Mouse (Mus musculus): ENCODE results near the gene Tmem107. TPM values are rescaled to one million over a fixed set of nuclear protein-coding genes. Genes with fewer than 3 reads are reported as not detected.
"Not testable (repeated sequence)": the region's sequence is repeated elsewhere in the genome, so short reads cannot be mapped to it uniquely, and the experiment has no call there.

The Tmem107 gene
- polyA plus RNA-seq, 1 experiment from 2014 or later, result 43.5 TPM

DNA sequence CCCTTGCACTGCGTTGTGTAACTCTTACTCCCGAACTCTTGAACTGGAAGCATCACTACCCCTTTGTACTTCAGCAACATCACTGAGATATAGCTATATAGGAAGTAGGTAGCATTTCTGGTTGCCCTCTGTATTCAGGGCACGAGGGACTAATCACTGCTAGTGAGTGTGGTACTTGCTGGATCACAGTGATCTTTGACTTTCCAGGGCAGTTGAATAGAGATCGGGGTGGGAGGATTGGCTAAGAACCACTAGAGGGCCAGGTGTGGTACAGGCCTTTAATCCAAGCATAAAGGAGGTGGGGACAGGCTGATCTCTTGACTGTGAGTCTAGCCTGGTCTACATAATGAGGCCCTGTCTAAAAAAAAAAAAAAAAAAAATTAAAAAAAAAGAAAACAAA is 22.3 kb downstream of the Tmem107 start:
- Histone ChIP-seq H3K4me1 (ENCODE audit: control insufficient read depth, insufficient read depth, low read length) (peaks cover 33% of the 10 kb centered on the region), H3K27ac (ENCODE audit: low read depth, low read length) (no peak overlapping the region), H3K4me3 (ENCODE audit: low read depth, low read length) (no peak overlapping the region), H3K27me3 (ENCODE audit: control insufficient read depth, insufficient read depth, low read length) (no peaks in the 10 kb centered on the region), H3K4me2 (ENCODE audit: low read depth) (no peak overlapping the region), H3K9me3 (ENCODE audit: control insufficient read depth, low read length) (no peaks in the 10 kb centered on the region), H3K36me3 (ENCODE audit: control insufficient read depth, insufficient read depth, low read length) (no peaks in the 10 kb centered on the region), H3K9ac (ENCODE audit: low read length) (no peak overlapping the region)
- no peak for ATAC-seq (ENCODE audit: insufficient read depth, low FRiP score, low TSS enrichment)
- 90% methylated on average over 4 of the region's 4 CpGs for WGBS
- DNase-seq (ENCODE audit: low spot score), result no peak

GRCm38 (mm10) chr11:69093856-69094255 is 23.2 kb downstream of the Tmem107 start:
- not testable (repeated sequence) for ATAC-seq (ENCODE audit: insufficient read depth, low FRiP score, low TSS enrichment); H3K4me2 ChIP-seq (ENCODE audit: low read depth); H3K36me3 ChIP-seq (ENCODE audit: control insufficient read depth, insufficient read depth, low read length); H3K27me3 ChIP-seq (ENCODE audit: control insufficient read depth, insufficient read depth, low read length); DNase-seq (ENCODE audit: low spot score); H3K9ac ChIP-seq (ENCODE audit: low read length); H3K9me3 ChIP-seq (ENCODE audit: control insufficient read depth, low read length); H3K4me3 ChIP-seq (ENCODE audit: low read depth, low read length); H3K27ac ChIP-seq (ENCODE audit: low read depth, low read length)
- H3K4me1 ChIP-seq (ENCODE audit: control insufficient read depth, insufficient read depth, low read length), result peaks cover 41% of the 10 kb centered on the region
- 90% methylated on average over 7 of the region's 7 CpGs for WGBS

DNA sequence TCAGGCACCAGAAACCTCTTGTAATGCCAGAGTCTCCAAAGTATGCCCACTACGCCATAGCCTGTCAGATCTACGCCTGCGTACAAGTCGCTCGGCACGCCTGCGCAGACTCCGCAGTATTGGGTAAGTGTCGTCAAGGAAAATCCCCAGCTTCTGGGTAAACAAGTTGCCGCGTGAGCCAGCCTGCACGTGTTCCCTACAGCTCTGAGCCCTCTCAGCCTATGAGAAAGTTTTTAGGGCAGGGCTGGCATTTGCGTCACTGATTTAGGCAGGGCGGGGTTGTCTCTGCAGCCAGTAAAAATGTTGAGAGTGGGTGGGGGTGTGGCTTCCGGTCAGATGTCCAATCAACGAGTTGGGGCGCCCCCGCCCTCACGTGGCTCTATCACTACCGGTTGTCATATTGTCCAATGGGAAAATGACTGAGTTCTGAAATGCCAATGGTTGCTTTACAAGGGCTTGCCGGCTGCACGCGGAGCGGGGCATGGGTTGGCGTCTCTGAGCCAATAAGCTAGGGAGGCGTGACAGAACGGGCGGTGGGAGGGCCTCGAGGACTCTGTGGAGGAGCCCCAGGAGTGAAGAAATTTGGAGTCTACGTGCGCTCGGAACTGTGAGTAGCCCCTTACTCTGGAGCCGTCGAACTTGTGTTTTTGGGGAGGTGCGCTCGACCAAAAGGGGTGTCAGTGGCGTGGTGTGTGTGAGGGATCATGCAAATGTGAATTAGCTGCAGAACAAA is 24.3 kb downstream of the Tmem107 start, which contains the start of gene Per1:
Per1 (plus strand) TSS at position 521 of the 733 bp plus-strand sequence.
- Histone ChIP-seq H3K4me2 (ENCODE audit: low read depth) (peak within 1 kb of the TSS; percentile 91), H3K27me3 (ENCODE audit: control insufficient read depth, insufficient read depth, low read length) (no peaks in the 10 kb centered on the region), H3K36me3 (ENCODE audit: control insufficient read depth, insufficient read depth, low read length) (no peaks in the 10 kb centered on the region), H3K9ac (ENCODE audit: low read length) (peak within 1 kb of the TSS; percentile 57), H3K4me3 (ENCODE audit: low read depth, low read length) (peak within 1 kb of the TSS; percentile 49), H3K9me3 (ENCODE audit: control insufficient read depth, low read length) (no peaks in the 10 kb centered on the region), H3K4me1 (ENCODE audit: control insufficient read depth, insufficient read depth, low read length) (peaks cover 41% of the 10 kb centered on the region), H3K27ac (ENCODE audit: low read depth, low read length) (peak within 1 kb of the TSS; percentile 34; the same call in 1 of the 2 replicates)
- WGBS, result under 1% methylated on average over 37 of the region's 37 CpGs
- ATAC-seq (ENCODE audit: insufficient read depth, low FRiP score, low TSS enrichment) (peak; percentile 89), DNase-seq (ENCODE audit: low spot score) (peak; percentile 98)

- peak overlapping the region; percentile 91 for H3K4me2 ChIP-seq (ENCODE audit: low read depth)
- 2% methylated on average over 27 of the region's 27 CpGs for WGBS
- H3K27ac ChIP-seq (ENCODE audit: low read depth, low read length), result peak overlapping the region; percentile 34; the same call in 1 of the 2 replicates
- H3K4me3 ChIP-seq (ENCODE audit: low read depth, low read length), result peak overlapping the region; percentile 49
- peaks cover 41% of the 10 kb centered on the region for H3K4me1 ChIP-seq (ENCODE audit: control insufficient read depth, insufficient read depth, low read length)
- DNase-seq (ENCODE audit: low spot score) (no peak), ATAC-seq (ENCODE audit: insufficient read depth, low FRiP score, low TSS enrichment) (no peak)
- peak overlapping the region; percentile 57 for H3K9ac ChIP-seq (ENCODE audit: low read length)
- no peaks in the 10 kb centered on the region for H3K9me3 ChIP-seq (ENCODE audit: control insufficient read depth, low read length)
- no peaks in the 10 kb centered on the region for H3K36me3 ChIP-seq (ENCODE audit: control insufficient read depth, insufficient read depth, low read length)
- no peaks in the 10 kb centered on the region for H3K27me3 ChIP-seq (ENCODE audit: control insufficient read depth, insufficient read depth, low read length)
These were observed 25.1 kb downstream of the Tmem107 start for GRCm38 (mm10) chr11:69095511-69096231.

DNA sequence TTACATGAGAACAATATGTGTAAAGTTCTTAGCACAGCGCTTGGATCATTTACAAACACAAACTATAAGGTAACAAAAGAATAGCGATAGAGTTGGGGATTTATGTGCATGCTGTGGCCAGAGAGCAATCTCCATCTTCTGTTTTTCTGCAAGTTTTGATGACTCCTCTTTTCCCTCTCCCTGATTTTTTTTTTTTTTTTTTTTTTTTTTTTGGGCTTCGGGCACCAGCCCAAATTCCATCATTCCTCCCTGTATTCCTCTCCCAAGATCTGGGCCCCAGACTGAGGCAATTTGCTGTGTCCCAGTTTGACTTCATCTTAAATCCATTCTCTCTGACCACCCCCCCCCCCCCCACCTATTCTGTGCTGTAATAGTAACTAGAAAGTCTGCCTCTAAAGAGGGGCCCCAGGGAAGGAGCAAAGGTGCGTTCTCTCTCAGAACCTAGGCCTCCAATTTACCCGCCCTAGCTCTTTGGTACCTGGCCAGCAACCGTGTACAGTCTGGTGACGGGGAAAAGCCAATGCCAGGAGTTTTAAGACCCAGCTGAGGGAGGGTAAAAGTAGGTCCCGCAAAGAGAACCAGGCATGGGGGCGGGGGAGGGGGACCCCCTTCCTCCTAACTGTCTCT is 25.9 kb downstream of the Tmem107 start:
- ATAC-seq (ENCODE audit: insufficient read depth, low FRiP score, low TSS enrichment) (no peak), DNase-seq (ENCODE audit: low spot score) (no peak)
- peak overlapping the region; percentile 91 for H3K4me2 ChIP-seq (ENCODE audit: low read depth)
- 15% methylated on average over 9 of the region's 9 CpGs for WGBS
- no peaks in the 10 kb centered on the region for H3K9me3 ChIP-seq (ENCODE audit: control insufficient read depth, low read length)
- peak overlapping the region; percentile 25 for H3K4me3 ChIP-seq (ENCODE audit: low read depth, low read length)
- H3K4me1 ChIP-seq (ENCODE audit: control insufficient read depth, insufficient read depth, low read length), result peaks cover 41% of the 10 kb centered on the region
- H3K9ac ChIP-seq (ENCODE audit: low read length), result peak overlapping the region; percentile 53
- H3K36me3 ChIP-seq (ENCODE audit: control insufficient read depth, insufficient read depth, low read length), result no peaks in the 10 kb centered on the region; the same call in 1 of the 2 replicates
- no peaks in the 10 kb centered on the region for H3K27me3 ChIP-seq (ENCODE audit: control insufficient read depth, insufficient read depth, low read length)
- H3K27ac ChIP-seq (ENCODE audit: low read depth, low read length), result peak overlapping the region; percentile 68; the same call in 1 of the 2 replicates

DNA sequence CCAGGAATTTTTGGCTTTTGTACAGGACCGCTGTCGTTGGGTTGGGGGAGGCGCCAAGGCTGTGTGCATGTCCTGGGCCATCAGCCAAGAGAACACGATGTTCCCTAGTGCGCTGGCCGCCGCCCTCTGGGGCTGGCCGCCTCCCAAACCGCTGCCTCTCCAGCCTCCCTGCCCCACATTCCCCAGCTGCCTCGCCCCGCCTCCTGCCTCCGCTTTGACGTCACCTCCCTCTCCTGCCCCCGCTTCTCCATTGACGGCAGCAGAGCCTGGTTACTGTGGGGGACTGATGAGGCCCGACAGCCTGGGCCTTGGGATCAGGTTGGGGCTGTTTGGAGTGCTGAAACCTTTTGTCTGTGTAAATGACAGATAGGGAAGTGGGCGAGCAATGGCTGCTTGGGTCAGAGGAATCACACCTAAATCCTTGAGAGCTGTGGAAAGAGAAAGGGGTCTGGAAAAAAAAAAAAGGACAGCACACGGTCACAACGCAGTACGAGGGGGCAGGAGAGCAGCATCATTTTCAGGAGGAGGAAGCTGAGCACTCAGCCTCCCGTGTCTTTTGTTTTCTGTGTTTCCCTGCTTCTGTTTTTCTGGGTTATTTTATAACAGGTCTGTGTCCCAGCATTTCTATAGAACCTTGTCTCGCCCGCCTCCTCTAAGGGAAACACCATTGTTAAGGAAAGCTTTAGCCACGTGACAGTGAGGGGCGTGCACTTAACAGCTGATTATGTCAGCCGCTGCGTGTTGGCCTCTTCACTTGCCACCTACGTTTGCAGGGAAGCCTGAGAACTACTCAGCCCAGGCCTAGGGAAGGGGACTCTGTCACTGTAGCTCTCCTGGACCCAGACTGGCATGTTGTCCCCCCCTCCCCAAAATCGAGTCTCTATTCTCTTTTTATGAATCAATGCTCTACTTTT is 26.6 kb downstream of the Tmem107 start:
- Histone ChIP-seq H3K4me2 (ENCODE audit: low read depth) (peak overlapping the region; percentile 41), H3K4me3 (ENCODE audit: low read depth, low read length) (peak overlapping the region; percentile 25), H3K9me3 (ENCODE audit: control insufficient read depth, low read length) (no peaks in the 10 kb centered on the region), H3K9ac (ENCODE audit: low read length) (peak overlapping the region; percentile 53), H3K4me1 (ENCODE audit: control insufficient read depth, insufficient read depth, low read length) (peaks cover 41% of the 10 kb centered on the region), H3K36me3 (ENCODE audit: control insufficient read depth, insufficient read depth, low read length) (peaks cover 4% of the 10 kb centered on the region), H3K27ac (ENCODE audit: low read depth, low read length) (peak overlapping the region; percentile 68; the same call in 1 of the 2 replicates), H3K27me3 (ENCODE audit: control insufficient read depth, insufficient read depth, low read length) (no peaks in the 10 kb centered on the region)
- ATAC-seq (ENCODE audit: insufficient read depth, low FRiP score, low TSS enrichment) (no peak), DNase-seq (ENCODE audit: low spot score) (peak; percentile 82)
- WGBS, result 3% methylated on average over 27 of the region's 29 CpGs

DNA sequence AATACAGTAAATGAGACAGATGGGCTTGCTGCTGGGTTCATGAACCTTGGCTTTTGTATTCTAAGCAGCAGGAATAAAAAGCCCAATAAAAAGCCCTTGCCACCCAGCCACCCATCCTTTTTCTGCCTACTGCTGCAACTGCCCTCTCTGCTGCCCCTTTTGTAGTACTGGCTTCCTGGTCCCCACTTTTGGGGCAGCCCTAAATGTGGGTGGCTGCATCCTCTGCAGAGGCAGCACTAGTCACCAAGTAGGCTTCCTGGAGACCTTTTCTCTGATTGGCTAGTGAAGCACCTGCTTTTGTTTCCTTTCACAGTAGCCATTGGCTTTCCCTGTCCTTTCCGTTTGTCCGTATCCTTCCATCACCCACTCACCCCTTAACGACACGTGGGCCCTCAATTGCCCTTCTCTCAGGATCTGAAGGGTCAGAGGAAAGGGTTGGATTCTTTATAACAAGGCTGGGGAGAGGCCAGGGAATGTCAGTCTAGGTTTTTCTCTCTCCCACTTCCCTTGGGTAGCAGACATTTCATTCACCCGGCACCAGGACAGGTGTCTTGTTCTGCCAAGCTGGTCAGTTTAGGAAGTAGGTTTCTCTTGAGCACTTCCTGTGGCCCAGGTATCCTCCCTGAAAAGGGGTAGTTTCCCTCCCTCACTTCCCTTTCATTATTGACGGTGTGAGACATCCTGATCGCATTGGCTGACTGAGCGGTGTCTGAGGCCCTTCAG is 27.6 kb downstream of the Tmem107 start:
- H3K4me1 ChIP-seq (ENCODE audit: control insufficient read depth, insufficient read depth, low read length), result peaks cover 41% of the 10 kb centered on the region
- H3K4me3 ChIP-seq (ENCODE audit: low read depth, low read length), result peak overlapping the region; percentile 51
- no peaks in the 10 kb centered on the region for H3K9me3 ChIP-seq (ENCODE audit: control insufficient read depth, low read length)
- H3K36me3 ChIP-seq (ENCODE audit: control insufficient read depth, insufficient read depth, low read length), result peaks cover 8% of the 10 kb centered on the region
- no peaks in the 10 kb centered on the region for H3K27me3 ChIP-seq (ENCODE audit: control insufficient read depth, insufficient read depth, low read length)
- 0 out of 2 replicates have a peak overlapping the region, but pooled peaks have one; percentile 3 for H3K27ac ChIP-seq (ENCODE audit: low read depth, low read length)
- ATAC-seq (ENCODE audit: insufficient read depth, low FRiP score, low TSS enrichment) (no peak), DNase-seq (ENCODE audit: low spot score) (no peak)
- 16% methylated on average over 8 of the region's 8 CpGs for WGBS
- no peak overlapping the region; the same call in 1 of the 2 replicates for H3K9ac ChIP-seq (ENCODE audit: low read length)
- peak overlapping the region; percentile 89 for H3K4me2 ChIP-seq (ENCODE audit: low read depth)
